Mouse (Mus musculus) olfactory bulb, adult 2 months (tissue): ENCODE measurements around the gene Acot4. TPM values are rescaled to one million over a fixed set of nuclear protein-coding genes. Genes with fewer than 3 reads are reported as not detected.

Experiments
- H3K27ac ChIP-seq: fragments of 200-500 bp; 2 replicates; pipeline ENCODE4 v1.5.1; 2012; ENCODE audit warnings: low read depth, low read length; ENCODE audit not compliant: insufficient read depth
- H3K4me1 ChIP-seq: fragments of 200-500 bp; 2 replicates; pipeline ENCODE4 v1.6.1; 2012; ENCODE audit warnings: low read length; ENCODE audit not compliant: control insufficient read depth, insufficient read depth
- H3K4me3 ChIP-seq: fragments of 200-500 bp; 2 replicates; pipeline ENCODE4 v1.5.1; 2012; ENCODE audit warnings: mild to moderate bottlenecking, low read depth, low read length, moderate library complexity; ENCODE audit not compliant: insufficient read depth
- CTCF ChIP-seq: fragments of 200-500 bp; IDR thresholded peaks from 2 replicates; pipeline ENCODE4 v1.5.1; 2012; ENCODE audit warnings: low read depth, mild to moderate bottlenecking, low read length, moderate library complexity; ENCODE audit not compliant: insufficient read depth
- POLR2A ChIP-seq: fragments of 200-500 bp; IDR thresholded peaks from 2 replicates; pipeline ENCODE4 v1.6.1; 2012; ENCODE audit warnings: mild to moderate bottlenecking, low read depth, low read length, moderate library complexity; ENCODE audit not compliant: insufficient read depth
- WGBS: fragments of 180-500 bp; shearing (Covaris S2); methylation state at CpG from one replicate; pipeline ENCODE4 v1.1.7; 2018; 5-methylcytosine and 5-hydroxymethylcytosine counted together
- polyA plus RNA-seq: library from polyadenylated mRNA; stranded (reverse); fragments of >200 nt; gene quantifications from 2 replicates; pipeline ENCODE4 v1.2.4, GENCODE M21; 2012; ENCODE audit warnings: low replicate concordance; ENCODE audit not compliant: missing spikeins, insufficient read depth, insufficient read length

Acot4 gene
- polyA plus RNA-seq, 1 experiment: not detected

- H3K4me3 ChIP-seq: no peak overlapping the region
- no peak for TF ChIP-seq POLR2A
- no peak for TF ChIP-seq CTCF
- H3K4me1 ChIP-seq: peaks cover 6% of the 10 kb centered on the region; the same call in 1 of the 2 replicates
- WGBS: 76% methylated on average over 7 of the region's 7 CpGs
- H3K27ac ChIP-seq: no peak overlapping the region
These were observed 14.4 kb downstream of the Acot4 start for GRCm38 (mm10) chr12:84052609-84053008.

- Histone ChIP-seq H3K4me1 (peaks cover 6% of the 10 kb centered on the region; the same call in 1 of the 2 replicates), H3K27ac (no peak overlapping the region), H3K4me3 (peak overlapping the region; percentile 50)
- 11% methylated on average over 16 of the region's 16 CpGs for WGBS
- TF ChIP-seq POLR2A: no peak
- TF ChIP-seq CTCF: no peak
These were observed 15.0 kb downstream of the Acot4 start for GRCm38 (mm10) chr12:84053173-84053572.

GRCm38 (mm10) chr12:84053679-84054391 lies 15.7 kb downstream of the Acot4 start:
- WGBS: 5% methylated on average over 41 of the region's 46 CpGs
- no peak for TF ChIP-seq CTCF
- no peak for TF ChIP-seq POLR2A
- H3K27ac ChIP-seq: no peak overlapping the region

GRCm38 (mm10) chr12:84060946-84061345 lies 22.8 kb downstream of the Acot4 start:
- H3K4me1 ChIP-seq: no peaks in the 10 kb centered on the region
- H3K4me3 ChIP-seq: no peak overlapping the region
- TF ChIP-seq CTCF: no peak
- TF ChIP-seq POLR2A: no peak
- 25% methylated on average over 2 of the region's 2 CpGs for WGBS
- H3K27ac ChIP-seq: no peak overlapping the region

More at GRCm38 (mm10) chr12:84053679-84054391, 15.7 kb downstream of the Acot4 start:
- Histone ChIP-seq H3K4me1 (peaks cover 6% of the 10 kb centered on the region; the same call in 1 of the 2 replicates), H3K4me3 (peak overlapping the region; percentile 50)

- TF ChIP-seq CTCF (no peak), POLR2A (no peak)
- WGBS: 96% methylated on average over 20 of the region's 20 CpGs
- H3K27ac ChIP-seq: no peak overlapping the region
- no peaks in the 10 kb centered on the region for H3K4me1 ChIP-seq
- H3K4me3 ChIP-seq: no peak overlapping the region
These were observed 24.2 kb downstream of the Acot4 start for GRCm38 (mm10) chr12:84062336-84062735.

- 0 out of 2 replicates have a peak, but pooled peaks have one; percentile 13 for TF ChIP-seq CTCF
- TF ChIP-seq POLR2A: no peak
- Histone ChIP-seq H3K4me1 (no peaks in the 10 kb centered on the region), H3K27ac (no peak overlapping the region), H3K4me3 (no peak overlapping the region)
- WGBS: 70% methylated on average over 5 of the region's 5 CpGs
These were observed 25.0 kb downstream of the Acot4 start for GRCm38 (mm10) chr12:84063228-84063627.

- WGBS: 84% methylated on average over 2 of the region's 2 CpGs
- no peak overlapping the region for H3K27ac ChIP-seq
- no peak overlapping the region for H3K4me3 ChIP-seq
- TF ChIP-seq CTCF (no peak), POLR2A (no peak)
- no peaks in the 10 kb centered on the region for H3K4me1 ChIP-seq
These were observed 25.7 kb downstream of the Acot4 start for GRCm38 (mm10) chr12:84063833-84064232.

GRCm38 (mm10) chr12:84064621-84065020 lies 26.4 kb downstream of the Acot4 start:
- no peak overlapping the region for H3K4me3 ChIP-seq
- WGBS: 75% methylated on average over 8 of the region's 8 CpGs
- H3K4me1 ChIP-seq: 0 out of 2 replicates have a peak, but pooled peaks cover under 1% of the 10 kb centered on the region
- TF ChIP-seq CTCF: no peak
- TF ChIP-seq POLR2A: no peak
- H3K27ac ChIP-seq: no peak overlapping the region

- 94% methylated on average over 4 of the region's 4 CpGs for WGBS
- no peak for TF ChIP-seq CTCF
- TF ChIP-seq POLR2A: no peak
- Histone ChIP-seq H3K4me3 (no peak overlapping the region), H3K4me1 (peaks cover 5% of the 10 kb centered on the region), H3K27ac (no peak overlapping the region)
These were observed 29.6 kb downstream of the Acot4 start for GRCm38 (mm10) chr12:84067752-84068151.

GRCm38 (mm10) chr12:84068296-84068695 lies 30.1 kb downstream of the Acot4 start:
- Histone ChIP-seq H3K4me3 (no peak overlapping the region), H3K27ac (no peak overlapping the region), H3K4me1 (peaks cover 5% of the 10 kb centered on the region)
- TF ChIP-seq CTCF: no peak
- no peak for TF ChIP-seq POLR2A
- 70% methylated on average over 8 of the region's 8 CpGs for WGBS
